11 mouse cellular contexts compared by ENCODE assay signal in the genomic region with DNA sequence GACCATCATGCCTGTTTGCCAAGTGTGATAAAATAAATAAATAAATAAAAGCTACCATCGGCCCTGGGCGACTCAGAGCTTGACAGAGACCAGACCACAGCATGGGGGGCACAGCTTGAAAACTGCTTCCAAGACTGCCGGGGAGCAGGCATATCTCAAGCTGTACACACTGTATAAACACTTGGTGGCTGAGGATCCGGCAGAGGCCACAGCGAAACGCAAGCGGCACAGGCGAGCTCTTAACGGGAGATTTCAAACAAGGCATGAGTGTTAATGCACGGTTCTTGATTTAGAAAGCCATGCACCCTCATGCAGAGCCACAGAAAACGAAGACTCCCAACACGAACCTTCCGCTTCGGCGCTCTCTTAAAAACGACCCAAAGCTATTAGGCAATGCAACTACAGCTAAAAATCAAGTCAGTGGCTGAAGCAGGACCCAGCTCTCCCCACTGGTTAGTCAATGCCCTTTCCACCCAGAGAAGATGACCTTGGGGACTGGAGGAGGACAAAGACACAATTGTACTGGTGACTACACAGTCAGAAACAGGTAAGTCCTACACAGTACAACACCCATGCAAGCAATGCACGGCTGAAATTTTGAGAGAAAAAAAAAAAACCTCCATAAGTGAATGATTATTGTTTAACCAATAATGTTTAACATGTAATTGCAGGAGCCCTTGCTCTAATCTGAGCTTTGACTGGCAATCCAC.
DNase-seq lines count a peak whose midpoint lies in the region; ATAC-seq and TF ChIP-seq lines count a peak whose summit lies in the region.
"Had no signal": no experiment of that assay in that cellular context is flagged by ENCODE, and none has a peak within 500 bp of the region (broad histone marks: within the 10 kb centered on the region; RNA-seq: fewer than 3 reads in every experiment).

No protein-coding gene starts in this region.

- TF ChIP-seq EP300 in stomach, postnatal 0 days (optimal IDR thresholded peaks at IDR 0.05) = no peak

- H3K36me3 ChIP-seq in heart, embryonic 13.5 days = peaks cover 6% of the 10 kb centered on the region; the same call in 1 of the 2 replicates
- H3K36me3 ChIP-seq in midbrain, embryonic 10.5 days = 0 out of 2 replicates have a peak, but pooled peaks cover 4% of the 10 kb centered on the region
- no peaks in the 10 kb centered on the region for H3K36me3 ChIP-seq in midbrain, embryonic 16.5 days (ENCODE audit: control insufficient read depth, insufficient read depth, low read length)
- H3K36me3 ChIP-seq in hindbrain, embryonic 14.5 days (replicated peaks; ENCODE audit: control insufficient read depth, insufficient read depth) = no peaks in the 10 kb centered on the region
- no peaks in the 10 kb centered on the region for H3K36me3 ChIP-seq in stomach, postnatal 0 days (ENCODE audit: control insufficient read depth, insufficient read depth, low read length)
- H3K36me3 ChIP-seq: limb, embryonic 13.5 days had no signal

- H3K4me3 ChIP-seq in heart, embryonic 13.5 days = no peak overlapping the region
- H3K4me3 ChIP-seq in midbrain, embryonic 10.5 days = no peak overlapping the region
- H3K4me3 ChIP-seq in midbrain, embryonic 16.5 days (ENCODE audit: low read depth, low read length) = no peak overlapping the region
- H3K4me3 ChIP-seq in hindbrain, embryonic 14.5 days (replicated peaks; ENCODE audit: low read length) = no peak overlapping the region
- H3K4me3 ChIP-seq in stomach, postnatal 0 days (ENCODE audit: low read depth, low read length) = no peak overlapping the region
- H3K4me3 ChIP-seq: limb, embryonic 13.5 days; megakaryocyte, embryonic 14.5 days had no signal

- no peaks in the 10 kb centered on the region for H3K9me3 ChIP-seq in heart, embryonic 13.5 days
- H3K9me3 ChIP-seq in midbrain, embryonic 10.5 days (replicated peaks) = no peaks in the 10 kb centered on the region
- no peaks in the 10 kb centered on the region for H3K9me3 ChIP-seq in midbrain, embryonic 16.5 days (replicated peaks; ENCODE audit: control insufficient read depth, low read length, poor library complexity, severe bottlenecking)
- no peaks in the 10 kb centered on the region for H3K9me3 ChIP-seq in hindbrain, embryonic 14.5 days (ENCODE audit: control insufficient read depth, low read length)
- H3K9me3 ChIP-seq in stomach, postnatal 0 days (ENCODE audit: control insufficient read depth, low read length) = no peaks in the 10 kb centered on the region
- H3K9me3 ChIP-seq: limb, embryonic 13.5 days had no signal

- TF ChIP-seq CTCF in stomach, postnatal 0 days (IDR thresholded peaks at IDR 0.05; ENCODE audit: low read depth) = no peak

- WGBS in heart, embryonic 13.5 days = 29% methylated on average over 17 of the region's 17 CpGs
- WGBS in midbrain, embryonic 10.5 days = 64% methylated on average over 17 of the region's 17 CpGs
- 55% methylated on average over 17 of the region's 17 CpGs for WGBS in midbrain, embryonic 16.5 days
- 50% methylated on average over 17 of the region's 17 CpGs for WGBS in hindbrain, embryonic 14.5 days
- 40% methylated on average over 17 of the region's 17 CpGs for WGBS in stomach, postnatal 0 days

- intact Hi-C loops in heart, postnatal 10 days (cut with DNase I) = no loop called here

- H3K4me2 ChIP-seq in heart, embryonic 13.5 days = peak overlapping the region; percentile 52
- no peak overlapping the region for H3K4me2 ChIP-seq in midbrain, embryonic 16.5 days (ENCODE audit: low read length)
- H3K4me2 ChIP-seq in hindbrain, embryonic 14.5 days (replicated peaks) = no peak overlapping the region
- H3K4me2 ChIP-seq in stomach, postnatal 0 days (replicated peaks; ENCODE audit: low read depth) = no peak overlapping the region; the same call in 1 of the 2 replicates
- H3K4me2 ChIP-seq: limb, embryonic 13.5 days had no signal

- DNase-seq in heart, postnatal 10 days = no peak
- DNase-seq in midbrain, embryonic 10.5 days (ENCODE audit: low spot score) = no peak
- no peak for DNase-seq in hindbrain, embryonic 14.5 days (ENCODE audit: low spot score)
- DNase-seq in stomach, postnatal 0 days (ENCODE audit: low spot score) = no peak
- no peak for DNase-seq in layer of hippocampus, adult 18-20 months (ENCODE audit: low spot score in 2 of 2)
- DNase-seq: kidney, adult 18-20 months had no signal

- peak overlapping the region; percentile 84 for H3K27ac ChIP-seq in heart, embryonic 13.5 days (replicated peaks)
- peak overlapping the region; percentile 78 for H3K27ac ChIP-seq in midbrain, embryonic 10.5 days (replicated peaks)
- no peak overlapping the region for H3K27ac ChIP-seq in midbrain, embryonic 16.5 days (ENCODE audit: low read length)
- 0 out of 2 replicates have a peak overlapping the region, but pooled peaks have one; percentile 0 for H3K27ac ChIP-seq in hindbrain, embryonic 14.5 days
- peak overlapping the region; percentile 73 for H3K27ac ChIP-seq in stomach, postnatal 0 days (replicated peaks)
- H3K27ac ChIP-seq: limb, embryonic 13.5 days had no signal

- H3K27me3 ChIP-seq in heart, embryonic 13.5 days (replicated peaks) = no peaks in the 10 kb centered on the region
- H3K27me3 ChIP-seq in midbrain, embryonic 10.5 days (ENCODE audit: low read depth, poor library complexity, severe bottlenecking) = no peaks in the 10 kb centered on the region
- no peaks in the 10 kb centered on the region for H3K27me3 ChIP-seq in midbrain, embryonic 16.5 days (ENCODE audit: control insufficient read depth, insufficient read depth, low read depth, low read length)
- no peaks in the 10 kb centered on the region for H3K27me3 ChIP-seq in hindbrain, embryonic 14.5 days (ENCODE audit: control insufficient read depth, insufficient read depth, low read length)
- no peaks in the 10 kb centered on the region for H3K27me3 ChIP-seq in stomach, postnatal 0 days (ENCODE audit: control insufficient read depth, insufficient read depth, low read length)
- H3K27me3 ChIP-seq: limb, embryonic 13.5 days; megakaryocyte, embryonic 14.5 days had no signal

- no peak for ATAC-seq in heart, embryonic 13.5 days (ENCODE audit: extremely low read depth, insufficient number of reproducible peaks, low FRiP score, low TSS enrichment)
- ATAC-seq in midbrain, embryonic 16.5 days = no peak
- no peak for ATAC-seq in hindbrain, embryonic 14.5 days (ENCODE audit: low FRiP score)
- peak; percentile 65; the same call in 1 of the 2 replicates for ATAC-seq in stomach, postnatal 0 days (ENCODE audit: low FRiP score, low TSS enrichment)
- no peak for ATAC-seq in megakaryocyte progenitor cell, adult 5-6 weeks (replicated peaks; ENCODE audit: poor library complexity)

- H3K4me1 ChIP-seq in heart, embryonic 13.5 days = peaks cover 91% of the 10 kb centered on the region
- H3K4me1 ChIP-seq in midbrain, embryonic 10.5 days = peaks cover 75% of the 10 kb centered on the region
- peaks cover 23% of the 10 kb centered on the region for H3K4me1 ChIP-seq in midbrain, embryonic 16.5 days (ENCODE audit: control insufficient read depth, insufficient read depth, low read length)
- H3K4me1 ChIP-seq in hindbrain, embryonic 14.5 days (replicated peaks; ENCODE audit: control insufficient read depth, insufficient read depth, low read length) = peaks cover 50% of the 10 kb centered on the region
- 0 out of 2 replicates have a peak, but pooled peaks cover 2% of the 10 kb centered on the region for H3K4me1 ChIP-seq in stomach, postnatal 0 days (replicated peaks; ENCODE audit: control insufficient read depth, insufficient read depth)
- H3K4me1 ChIP-seq: megakaryocyte, embryonic 14.5 days had no signal

- H3K9ac ChIP-seq in heart, embryonic 13.5 days = peak overlapping the region; percentile 69
- no peak overlapping the region for H3K9ac ChIP-seq in midbrain, embryonic 16.5 days (ENCODE audit: low read depth, low read length)
- no peak overlapping the region for H3K9ac ChIP-seq in hindbrain, embryonic 14.5 days
- no peak overlapping the region for H3K9ac ChIP-seq in stomach, postnatal 0 days (ENCODE audit: low read length)
- H3K9ac ChIP-seq: limb, embryonic 13.5 days had no signal
